In the genomic region with DNA sequence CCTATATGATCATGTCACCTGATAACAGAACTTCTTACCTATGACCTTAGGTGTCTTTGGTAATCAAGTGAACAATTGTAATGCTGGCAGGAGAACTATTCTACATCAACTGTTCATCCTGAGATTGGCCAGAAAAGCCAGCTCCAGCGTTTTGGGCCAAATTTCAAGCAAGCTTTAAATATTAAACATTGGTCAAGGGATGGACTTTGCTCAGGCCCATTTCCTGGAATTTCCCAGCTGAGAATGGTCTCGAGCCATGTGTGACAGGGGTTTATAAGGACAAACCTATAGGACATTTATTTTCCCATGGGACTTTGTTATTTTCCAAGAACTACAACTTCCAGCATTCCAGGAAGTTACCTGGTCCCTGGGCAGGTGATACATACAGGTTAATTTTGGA, we compare ENCODE assay signal across 33 mouse cellular contexts.
"Had no signal": no experiment of that assay in that cellular context is flagged by ENCODE, and none has a peak within 500 bp of the region (broad histone marks: within the 10 kb centered on the region; RNA-seq: fewer than 3 reads in every experiment).

No protein-coding gene starts in this region.

- H3K9ac ChIP-seq: limb, embryonic 12.5 days; limb, embryonic 13.5 days; limb, embryonic 15.5 days; liver, embryonic 12.5 days; liver, embryonic 13.5 days; liver, embryonic 14.5 days; liver, embryonic 15.5 days; liver, postnatal 0 days; lung, embryonic 14.5 days; lung, embryonic 15.5 days; midbrain, embryonic 12.5 days; midbrain, embryonic 13.5 days; midbrain, embryonic 15.5 days; neural tube, embryonic 12.5 days; neural tube, embryonic 13.5 days had no signal

- DNase-seq: left cerebral cortex, postnatal 4 days; liver; liver, embryonic 13.5 days; liver, postnatal 0 days; lung, adult 18-20 months; lung, adult 2 months; lung, embryonic 14.5 days; lung, postnatal 10 days; lung, postnatal 14 days; lung, postnatal 36 days; lung, postnatal 4 days; midbrain, embryonic 14.5 days had no signal

- H3K4me1 ChIP-seq: limb, embryonic 10.5 days; limb, embryonic 12.5 days; limb, embryonic 13.5 days; limb, embryonic 15.5 days; liver, embryonic 12.5 days; liver, embryonic 13.5 days; liver, embryonic 15.5 days; lung, embryonic 15.5 days; megakaryocyte, embryonic 14.5 days; midbrain, embryonic 10.5 days; midbrain, embryonic 12.5 days; midbrain, embryonic 13.5 days; midbrain, embryonic 15.5 days; neural tube, embryonic 12.5 days; neural tube, embryonic 13.5 days had no signal

- H3K27ac ChIP-seq: limb, embryonic 10.5 days; limb, embryonic 12.5 days; limb, embryonic 13.5 days; limb, embryonic 15.5 days; liver, embryonic 12.5 days; liver, embryonic 13.5 days; liver, embryonic 14.5 days; liver, embryonic 15.5 days; lung, embryonic 15.5 days; macrophage; midbrain, embryonic 10.5 days; midbrain, embryonic 12.5 days; midbrain, embryonic 13.5 days; midbrain, embryonic 15.5 days; neural tube, embryonic 12.5 days; neural tube, embryonic 13.5 days had no signal

- H3K9me3 ChIP-seq: limb, embryonic 10.5 days; limb, embryonic 12.5 days; limb, embryonic 13.5 days; limb, embryonic 15.5 days; liver, embryonic 12.5 days; liver, embryonic 13.5 days; liver, embryonic 15.5 days; lung, embryonic 15.5 days; midbrain, embryonic 10.5 days; midbrain, embryonic 12.5 days; midbrain, embryonic 13.5 days; midbrain, embryonic 15.5 days; neural tube, embryonic 12.5 days; neural tube, embryonic 13.5 days had no signal

- H3K27me3 ChIP-seq: limb, embryonic 12.5 days; limb, embryonic 13.5 days; limb, embryonic 15.5 days; liver, embryonic 12.5 days; liver, embryonic 13.5 days; liver, embryonic 15.5 days; lung, embryonic 15.5 days; megakaryocyte, embryonic 14.5 days; midbrain, embryonic 12.5 days; midbrain, embryonic 13.5 days; midbrain, embryonic 15.5 days; neural tube, embryonic 12.5 days; neural tube, embryonic 13.5 days had no signal

- H3K4me2 ChIP-seq: limb, embryonic 12.5 days; limb, embryonic 13.5 days; limb, embryonic 15.5 days; liver, embryonic 11.5 days; liver, embryonic 12.5 days; liver, embryonic 13.5 days; liver, embryonic 15.5 days; lung, embryonic 14.5 days; lung, embryonic 15.5 days; midbrain, embryonic 11.5 days; midbrain, embryonic 12.5 days; midbrain, embryonic 13.5 days; midbrain, embryonic 15.5 days; neural tube, embryonic 12.5 days; neural tube, embryonic 13.5 days had no signal

- H3K36me3 ChIP-seq: limb, embryonic 10.5 days; limb, embryonic 12.5 days; limb, embryonic 13.5 days; limb, embryonic 15.5 days; liver, embryonic 12.5 days; liver, embryonic 13.5 days; liver, embryonic 15.5 days; lung, embryonic 15.5 days; midbrain, embryonic 10.5 days; midbrain, embryonic 12.5 days; midbrain, embryonic 13.5 days; midbrain, embryonic 15.5 days; neural tube, embryonic 12.5 days; neural tube, embryonic 13.5 days had no signal

- ATAC-seq: liver, embryonic 12.5 days; liver, postnatal 0 days; lung, postnatal 0 days; midbrain, embryonic 13.5 days; midbrain, embryonic 15.5 days; midbrain, embryonic 16.5 days had no signal

- H3K4me3 ChIP-seq: limb, embryonic 10.5 days; limb, embryonic 12.5 days; limb, embryonic 13.5 days; limb, embryonic 15.5 days; liver, embryonic 12.5 days; liver, embryonic 13.5 days; liver, embryonic 15.5 days; lung, embryonic 15.5 days; megakaryocyte, embryonic 14.5 days; midbrain, embryonic 10.5 days; midbrain, embryonic 12.5 days; midbrain, embryonic 13.5 days; midbrain, embryonic 15.5 days; myocyte; neural tube, embryonic 12.5 days; neural tube, embryonic 13.5 days had no signal
